Mouse (Mus musculus) stomach, postnatal 0 days (tissue): Measurements from ENCODE around the gene Dpy19l3.

Source experiments
- CTCF ChIP-seq: IDR thresholded peaks from 2 replicates; pipeline ENCODE4 v1.5.1; 2016; ENCODE audit warnings: antibody characterized with exemption, low read depth, mild to moderate bottlenecking, moderate library complexity
- EP300 ChIP-seq: optimal IDR thresholded peaks from 2 replicates; pipeline ENCODE3; 2016; ENCODE audit warnings: antibody characterized with exemption

GRCm38 (mm10) chr7:35744771-35745170 is 9.5 kb downstream of the Dpy19l3 start:
- TF ChIP-seq EP300 (no peak), CTCF (no peak)
